Mouse (Mus musculus) urinary bladder, postnatal 14 days (tissue): ENCODE data around the gene Eif5a2.

Experiments
- DNase-seq: peaks from one replicate; pipeline ENCODE4 v3.0.0; 2021; ENCODE audit warnings: low spot score

Eif5a2 gene

DNA sequence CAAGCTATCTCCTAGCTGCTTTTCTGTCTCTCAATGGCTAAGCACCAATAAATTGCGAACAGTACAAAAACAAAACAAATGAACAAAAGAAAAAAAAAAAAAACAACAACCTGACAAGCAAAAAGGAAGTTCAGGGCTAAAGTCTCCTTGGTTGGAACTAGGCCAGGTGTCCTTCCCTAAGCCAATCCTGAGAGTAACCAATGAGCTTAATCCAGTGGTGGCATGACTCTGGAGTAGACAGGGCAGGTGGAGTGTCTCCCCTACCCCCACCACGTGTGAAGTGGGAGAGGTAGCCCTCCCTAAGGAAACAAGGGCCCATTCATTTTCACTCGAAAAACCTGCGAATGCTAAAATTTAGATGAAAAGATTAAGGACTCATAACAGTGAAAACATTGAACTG is 30.4 kb downstream of the Eif5a2 start:
- DNase-seq: no peak

DNA sequence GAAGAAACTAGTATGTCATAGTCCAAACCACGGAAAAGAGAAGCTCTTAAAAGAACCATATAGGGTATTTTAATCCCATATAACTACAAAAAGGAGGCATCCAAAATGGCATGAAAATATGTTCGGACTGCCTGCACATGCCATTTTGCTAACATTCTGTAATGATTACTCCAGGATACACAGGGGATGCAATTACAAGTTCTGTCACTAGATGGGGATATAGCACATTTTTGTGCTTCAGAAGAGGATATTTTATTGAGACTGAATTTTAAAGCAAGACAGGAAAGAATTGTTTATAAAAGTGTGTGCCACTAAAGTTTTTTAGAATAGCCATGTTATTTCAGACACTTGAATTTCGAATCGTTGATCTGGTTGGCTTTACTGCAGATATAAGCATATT is 33.3 kb downstream of the Eif5a2 start:
- DNase-seq: no peak

DNA sequence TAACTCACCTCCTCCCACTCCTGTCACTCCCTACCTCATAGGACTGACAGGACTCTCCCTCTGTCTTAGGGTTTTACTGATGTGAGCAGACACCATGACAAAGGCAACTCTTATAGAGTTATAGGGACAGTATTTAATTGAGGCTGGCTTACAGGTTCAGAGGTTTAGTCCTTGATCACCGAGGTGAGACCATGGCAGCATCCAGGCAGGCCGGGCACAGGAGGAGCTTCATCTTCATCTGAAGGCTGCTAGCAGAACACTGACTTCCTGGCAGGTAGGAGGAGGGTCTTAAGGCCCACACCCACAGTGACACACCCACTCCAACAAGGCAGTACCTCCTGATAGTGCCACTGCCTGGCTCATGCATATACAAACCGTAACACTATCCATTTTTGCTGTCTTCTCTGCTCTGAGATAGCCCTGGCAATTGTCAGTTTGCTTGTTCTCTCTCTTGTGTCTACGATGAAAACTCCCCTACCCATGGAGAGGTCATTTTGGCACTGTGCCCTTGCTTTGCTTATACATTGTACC is 35.0 kb downstream of the Eif5a2 start:
- no peak for DNase-seq

DNA sequence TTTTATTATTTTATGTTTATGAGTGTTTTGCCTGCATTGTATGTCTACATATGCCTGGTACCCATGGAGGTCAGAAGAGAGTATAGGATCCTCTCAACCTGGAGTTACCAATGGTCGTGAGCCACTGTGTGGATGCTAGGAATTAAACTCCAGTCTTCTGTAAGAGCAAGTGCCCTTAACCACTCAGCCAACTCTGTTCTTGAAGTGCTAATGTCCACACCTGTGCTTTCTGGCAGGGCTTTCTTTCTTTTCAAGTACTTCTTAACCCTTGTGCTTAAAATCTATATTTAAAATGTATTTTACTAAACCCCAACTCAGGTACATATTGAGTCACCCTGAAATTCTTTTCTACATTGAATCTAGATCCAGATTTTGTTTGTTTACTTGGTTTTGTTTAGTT is 45.2 kb downstream of the Eif5a2 start:
- DNase-seq: no peak

DNA sequence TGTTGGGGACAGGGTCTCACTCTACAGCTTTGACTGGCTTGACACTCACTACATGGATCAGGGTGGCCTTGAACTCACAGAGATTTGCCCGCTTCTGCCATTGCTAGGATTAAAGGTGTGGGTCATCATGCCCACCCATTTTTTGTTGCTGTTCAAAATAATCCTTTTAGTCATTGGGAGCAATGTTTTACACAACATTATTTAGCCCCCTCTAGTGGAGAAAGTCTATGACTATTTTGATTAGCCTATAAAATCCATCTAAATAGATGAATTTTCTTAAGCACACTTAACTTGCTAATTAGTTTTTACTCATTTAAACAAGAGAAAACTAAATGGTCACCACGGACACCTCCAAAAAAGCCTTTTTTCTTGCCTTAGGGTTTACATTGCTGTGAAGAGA is 46.5 kb downstream of the Eif5a2 start:
- no peak for DNase-seq

DNA sequence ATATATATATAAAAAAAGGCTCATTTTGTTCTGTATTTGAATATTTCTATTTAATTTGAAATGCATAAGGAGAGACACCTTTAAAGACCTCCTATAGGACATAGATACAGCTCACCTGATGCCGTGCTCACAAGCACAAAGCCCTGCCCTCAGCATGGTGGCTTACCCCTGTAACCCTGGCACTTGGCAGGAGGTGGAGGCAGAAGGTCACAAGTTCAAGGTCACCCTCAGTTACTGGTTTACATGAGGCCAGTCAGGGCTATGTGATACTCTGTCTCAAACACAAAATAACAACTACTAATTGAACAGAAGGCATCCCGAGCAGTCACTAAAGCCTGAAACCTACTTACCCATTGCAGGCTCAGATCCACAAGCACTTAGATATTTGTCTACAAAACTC is 48.4 kb downstream of the Eif5a2 start:
- no peak for DNase-seq

DNA sequence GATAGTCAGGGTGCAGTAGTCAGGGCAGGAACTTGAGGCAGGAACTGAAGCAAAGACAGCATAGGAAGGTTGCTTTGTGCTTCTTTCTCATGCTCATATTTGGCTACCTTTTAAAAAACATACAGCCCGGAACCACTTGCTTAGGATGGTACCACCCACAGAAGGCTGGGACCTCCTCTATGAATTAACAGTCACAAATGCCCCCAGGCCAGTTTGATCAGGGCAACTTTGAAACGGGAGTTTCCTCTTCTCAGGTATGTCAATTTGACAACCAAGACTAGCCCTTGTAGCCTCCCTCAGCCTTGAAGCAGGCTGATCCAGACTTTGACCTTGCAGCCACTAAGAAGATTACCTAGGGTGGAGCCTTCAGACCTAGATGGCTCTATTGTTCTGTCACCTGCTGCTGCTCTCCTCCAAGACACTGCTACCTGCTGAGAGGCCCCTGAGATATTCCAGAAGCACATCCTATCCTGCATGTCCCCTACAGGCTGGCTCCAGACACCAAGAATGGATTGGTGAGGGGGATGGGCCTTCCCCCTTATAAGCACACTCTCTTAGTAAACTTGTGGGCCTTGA is 55.8 kb downstream of the Eif5a2 start:
- no peak for DNase-seq

DNA sequence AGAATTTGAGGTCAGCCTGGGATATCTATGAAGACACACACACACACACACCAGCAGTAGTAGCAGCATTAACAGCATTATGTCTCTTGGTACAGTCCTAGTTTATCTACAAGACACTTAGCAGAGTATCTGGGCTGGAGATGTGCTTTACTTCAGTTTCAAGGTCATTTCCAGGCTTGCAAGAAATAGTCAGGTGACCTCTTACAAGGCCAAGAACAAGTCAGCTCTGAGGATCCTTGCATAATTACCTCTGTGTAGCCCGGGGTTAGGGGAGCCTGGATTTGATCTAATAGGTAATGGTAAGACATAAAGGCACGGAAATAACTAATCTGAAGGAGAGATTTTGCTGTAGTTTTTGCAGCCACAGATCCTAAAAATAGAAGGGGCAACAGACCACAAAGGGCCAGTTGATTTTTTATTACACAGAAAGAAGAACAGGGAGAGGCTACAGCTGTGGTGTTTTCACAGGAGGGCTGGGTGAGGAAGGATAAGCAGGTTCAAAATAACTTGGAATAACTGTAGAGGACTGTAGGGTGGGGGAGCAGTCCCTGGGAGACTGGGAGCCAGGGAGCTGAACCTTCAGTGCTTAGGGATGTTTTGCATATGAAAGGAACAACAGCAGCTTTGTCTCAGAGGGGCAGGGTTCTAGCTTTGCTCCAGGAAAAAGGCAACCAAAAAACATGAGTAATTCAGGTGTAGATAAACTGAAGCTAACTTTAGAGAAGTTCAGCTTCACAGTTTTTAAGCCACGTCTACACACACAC is 61.0 kb downstream of the Eif5a2 start:
- DNase-seq: no peak

DNA sequence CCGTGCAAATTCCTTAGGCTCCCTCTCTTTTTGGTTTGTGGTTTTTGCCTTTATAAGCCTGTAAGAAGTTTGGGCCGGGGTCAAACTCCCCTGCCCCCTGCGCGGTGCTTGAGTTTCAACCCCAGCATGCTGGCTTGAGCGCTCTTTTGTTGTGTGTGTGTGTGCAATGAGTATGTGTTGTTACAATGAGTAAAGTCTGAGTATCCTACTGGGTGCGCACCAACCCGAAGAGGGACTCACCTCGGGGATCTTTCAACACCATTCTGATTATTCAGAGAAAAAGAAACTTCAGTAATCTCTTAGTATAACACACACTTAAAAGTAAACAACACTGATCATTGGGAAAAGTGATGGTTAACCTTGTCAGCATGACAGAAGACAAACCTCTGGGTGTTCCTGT is 62.2 kb downstream of the Eif5a2 start:
- DNase-seq: no peak

DNA sequence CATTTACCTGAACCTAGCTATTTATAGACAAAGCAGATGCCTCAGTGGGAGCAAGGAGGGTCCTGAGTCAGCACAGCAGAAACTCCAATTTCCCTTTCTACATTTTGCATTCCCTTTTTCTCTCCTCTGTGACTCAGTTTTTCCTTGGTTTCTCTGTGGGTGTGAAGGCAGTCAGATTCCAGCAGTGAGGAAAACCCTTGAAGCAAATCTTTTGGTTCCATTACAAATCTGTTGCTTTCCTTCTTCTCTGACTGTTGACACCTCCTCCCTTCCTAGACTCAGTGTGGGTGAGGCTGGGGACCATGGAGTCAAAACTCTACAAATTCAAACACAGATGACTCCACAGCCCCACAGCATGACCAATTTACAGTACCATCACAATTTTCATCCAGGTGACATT is 66.0 kb downstream of the Eif5a2 start:
- no peak for DNase-seq
